Mouse (Mus musculus): ENCODE measurements at regions not wholly inside any gene's neighbourhood (a gene's known extent, or its start where the extent isn't known, plus 50 kb on each side); places are given as distances from the start of the nearest gene placed in this dataset.
A peak's percentile ranks its signal among the peaks of the same experiment; 100 is the strongest.

DNA sequence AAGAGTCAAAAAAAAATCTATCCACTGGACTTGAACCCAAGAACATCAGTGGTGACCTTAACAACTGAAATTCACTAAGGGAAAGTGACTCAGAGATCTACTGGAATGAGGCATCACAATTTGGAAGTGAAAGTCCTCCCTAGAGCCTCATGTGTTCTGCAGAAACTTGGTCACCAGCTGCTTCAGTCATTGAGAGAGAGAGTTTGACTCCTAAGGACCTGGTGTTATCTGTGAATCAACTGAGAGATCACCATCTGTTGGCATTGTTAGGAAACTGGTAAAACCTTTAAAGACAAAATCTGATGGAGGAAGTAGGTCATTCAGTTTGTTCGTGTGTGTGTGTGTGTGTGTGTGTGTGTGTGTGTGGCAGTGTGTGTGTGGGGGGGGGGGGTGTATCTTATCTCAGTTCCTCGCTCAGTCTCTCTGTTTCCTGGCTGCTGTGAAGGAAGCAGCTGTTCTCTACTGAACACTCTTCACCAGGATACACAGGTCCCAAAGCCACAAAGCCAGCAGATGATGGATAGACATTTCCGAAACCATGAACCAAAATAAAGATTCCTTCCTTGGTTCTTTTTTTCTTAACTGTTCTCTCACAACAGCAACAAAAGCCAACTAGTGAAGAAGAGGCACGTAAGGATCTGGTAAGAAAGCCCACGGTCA is 284.6 kb downstream of the Fam49a start:
- no peak for DNase-seq (ENCODE audit: extremely low spot score in 1 of 2, low spot score in 2 of 2)
- intact Hi-C loops (cut with DNase I): no loop called here

DNA sequence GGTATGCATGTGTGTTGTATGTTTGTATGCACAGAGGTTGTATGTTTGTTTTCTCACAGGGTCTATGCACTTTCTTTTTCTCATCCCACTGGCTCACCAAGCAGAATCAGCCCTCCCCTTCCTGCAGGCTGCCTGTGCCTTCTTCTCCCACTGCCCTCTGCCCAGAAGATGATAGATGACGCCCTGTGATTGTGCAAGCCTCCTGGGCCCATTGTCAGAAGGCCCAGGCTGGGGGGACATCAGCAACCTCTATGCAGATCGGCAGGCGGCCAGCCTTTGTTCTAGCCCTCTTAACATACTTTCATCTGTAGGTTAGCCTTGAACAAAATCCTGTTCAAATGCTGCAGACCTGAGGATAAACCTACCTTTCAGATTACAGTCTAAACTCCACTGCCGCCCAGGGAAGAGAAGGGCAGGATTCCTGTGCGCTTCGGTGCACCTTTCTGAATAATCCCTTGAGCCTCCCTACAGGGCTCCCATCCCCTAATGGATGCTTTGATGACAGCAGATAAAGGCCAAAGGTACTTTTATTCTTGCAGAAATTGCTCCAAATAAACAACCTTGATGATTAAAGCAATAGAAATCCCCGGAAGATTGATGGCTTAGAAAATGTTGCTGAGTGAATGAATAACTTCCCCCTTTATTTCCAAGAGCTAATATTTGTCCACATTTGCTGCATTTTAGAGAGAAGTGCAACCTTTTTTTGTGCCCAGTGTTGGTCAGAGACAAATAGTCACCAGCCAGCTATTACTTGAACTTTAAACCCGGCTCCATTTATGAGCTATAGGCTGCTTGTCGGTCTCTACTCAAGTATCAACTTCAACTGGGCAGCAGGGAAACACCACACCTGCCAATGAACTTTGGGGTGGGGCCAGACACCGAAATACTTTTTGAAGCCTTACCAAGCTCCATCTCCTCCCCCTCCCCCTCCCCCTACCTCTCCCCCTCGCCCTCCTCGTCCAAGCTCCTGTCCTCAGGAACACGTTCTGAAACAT is 279.4 kb downstream of the Fam49a start:
- intact Hi-C loops (cut with DNase I): no loop called here
- DNase-seq (ENCODE audit: extremely low spot score in 1 of 2, low spot score in 2 of 2): no peak

DNA sequence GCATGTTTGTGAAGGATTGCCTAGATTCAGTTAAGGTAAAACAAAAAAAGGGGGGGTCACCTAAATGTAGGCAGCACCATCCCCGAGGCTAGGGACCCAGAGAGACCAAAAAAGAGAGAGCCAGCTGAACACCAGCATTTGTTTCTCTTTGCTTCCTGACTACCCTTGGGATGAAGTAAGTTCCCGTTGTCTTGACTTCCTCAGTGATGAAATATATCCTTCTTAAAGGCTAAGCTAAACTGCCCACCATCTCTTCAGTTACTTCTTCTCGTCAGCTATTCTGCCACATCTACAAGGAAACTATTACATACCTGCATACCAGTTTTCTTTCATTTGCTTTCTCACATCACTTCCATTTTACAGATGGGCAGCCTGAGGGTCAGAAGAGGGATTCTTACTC is 277.4 kb downstream of the Fam49a start:
- no peak for DNase-seq (ENCODE audit: extremely low spot score in 1 of 2, low spot score in 2 of 2)
- intact Hi-C loops (cut with DNase I): no loop called here

DNA sequence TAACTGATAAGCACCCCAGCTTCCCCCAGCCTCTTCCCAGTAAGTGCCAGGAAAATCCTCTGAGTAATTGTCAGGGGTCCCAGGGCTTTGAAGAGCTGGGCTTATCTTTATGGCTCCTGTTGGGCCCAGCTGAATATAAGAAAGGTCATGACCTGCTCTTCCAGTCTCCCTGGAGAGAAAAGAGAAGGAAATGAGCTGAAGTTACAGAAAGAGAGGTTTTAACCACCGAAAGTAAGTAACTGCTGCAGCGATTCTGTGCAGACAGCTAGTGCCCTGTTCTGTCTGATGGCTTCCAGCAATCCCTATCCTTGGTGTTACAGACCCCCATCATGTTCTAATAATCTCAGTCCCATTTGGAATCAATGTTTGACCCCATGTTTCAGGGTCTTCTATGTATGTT is 272.8 kb downstream of the Fam49a start:
- intact Hi-C loops (cut with DNase I): no loop called here
- DNase-seq (ENCODE audit: extremely low spot score in 1 of 2, low spot score in 2 of 2): no peak

DNA sequence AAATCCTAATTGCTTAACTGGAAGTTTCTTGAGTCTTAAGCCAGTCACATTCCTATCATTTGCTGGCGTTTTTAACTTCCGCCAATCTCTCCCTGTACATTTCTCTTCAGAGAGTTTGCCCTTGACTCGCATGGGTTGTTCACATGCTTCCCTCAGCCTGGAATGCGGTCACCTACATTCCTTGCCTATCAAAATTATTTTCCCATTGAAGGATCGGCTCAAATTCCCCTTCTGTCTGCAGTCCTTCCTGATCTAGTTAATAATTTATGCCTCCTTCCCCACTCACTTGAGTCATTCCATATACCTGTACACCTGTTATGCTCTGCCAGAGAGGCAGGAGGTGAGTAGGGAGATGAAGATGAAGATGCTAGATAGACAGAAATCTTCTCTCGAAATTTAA is 268.9 kb downstream of the Fam49a start:
- intact Hi-C loops (cut with DNase I): no loop called here
- no peak for DNase-seq (ENCODE audit: extremely low spot score in 1 of 2, low spot score in 2 of 2)

DNA sequence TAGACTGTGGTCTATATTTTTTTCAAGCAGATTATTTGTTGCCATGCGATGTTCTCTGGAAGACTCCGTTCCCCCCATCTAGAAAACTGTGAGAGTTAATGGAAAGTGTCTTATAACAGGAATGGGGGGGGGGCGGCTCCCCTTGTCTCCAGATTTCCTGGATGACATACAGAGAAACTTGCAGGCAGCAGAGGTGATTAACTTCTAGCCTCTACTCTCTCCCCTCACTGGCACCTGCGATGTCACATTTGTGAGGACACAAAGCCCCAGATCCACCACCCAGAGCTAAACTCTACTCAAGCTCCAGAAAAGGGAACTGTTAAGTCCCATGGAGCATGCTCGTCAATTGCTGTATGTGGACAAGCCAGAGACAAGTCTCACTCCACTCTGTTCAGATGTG is 267.6 kb downstream of the Fam49a start:
- no peak for DNase-seq (ENCODE audit: extremely low spot score in 1 of 2, low spot score in 2 of 2)
- intact Hi-C loops (cut with DNase I): no loop called here

DNA sequence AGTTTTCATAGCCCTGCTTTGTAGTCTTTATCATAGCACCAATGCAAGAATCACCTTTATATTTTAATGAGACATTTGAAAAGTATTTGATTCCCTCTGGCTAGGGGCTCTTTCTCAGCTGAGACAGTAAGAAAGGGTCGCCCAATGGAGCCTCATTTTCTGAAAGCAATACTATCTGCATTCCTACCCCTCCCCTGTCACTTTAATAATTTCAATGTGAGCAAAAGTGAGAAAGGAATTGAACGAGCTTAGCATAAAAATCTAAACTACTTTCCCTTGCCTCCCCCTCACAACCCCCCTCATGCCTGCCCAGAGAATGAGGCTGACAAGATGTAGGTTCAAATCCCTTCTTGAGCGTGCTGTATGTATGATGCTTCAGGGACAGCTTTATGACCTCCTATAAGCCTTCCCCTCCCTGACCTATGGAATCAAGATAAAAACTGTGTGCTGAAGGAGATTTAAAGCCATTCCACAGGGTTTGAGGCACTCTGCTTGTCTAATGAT is 266.6 kb downstream of the Fam49a start:
- intact Hi-C loops (cut with DNase I): no loop called here

DNA sequence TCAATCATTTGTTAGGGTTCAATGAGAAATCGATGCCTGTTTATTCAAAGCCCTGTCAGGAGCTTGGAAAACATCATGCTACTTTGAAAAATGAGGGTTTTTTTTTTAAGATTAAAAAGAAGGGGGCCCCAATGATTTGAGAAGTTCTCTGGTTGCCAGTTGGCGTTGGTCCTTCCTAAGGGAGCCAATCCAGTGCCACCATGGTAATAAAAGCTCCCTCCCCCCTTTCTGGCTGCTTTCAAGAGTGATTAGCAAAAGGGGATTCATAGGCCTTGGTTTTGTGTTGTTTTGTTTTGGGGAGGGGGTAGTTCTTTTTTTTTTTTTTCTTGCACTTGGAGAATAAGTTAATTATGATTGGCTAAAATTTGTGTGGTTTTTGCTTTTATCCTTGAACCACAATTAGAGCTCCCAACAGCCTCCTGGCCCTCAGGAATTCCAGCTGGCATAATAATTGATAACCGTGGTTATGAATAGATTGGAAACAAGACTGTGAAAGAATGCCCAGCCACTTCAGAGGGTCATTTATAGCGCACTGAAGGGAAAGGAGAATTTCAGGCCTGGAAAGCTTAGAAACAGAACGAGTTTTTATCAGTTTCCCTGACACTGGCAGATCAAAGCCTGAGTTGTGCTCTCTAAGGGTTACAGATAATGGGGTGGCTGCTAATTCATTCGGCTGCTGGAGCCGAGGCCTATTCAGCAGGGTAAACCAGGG is 266.0 kb downstream of the Fam49a start:
- DNase-seq (ENCODE audit: extremely low spot score in 1 of 2, low spot score in 2 of 2): no peak
- intact Hi-C loops (cut with DNase I): no loop called here

More for the DNA sequence above, 266.6 kb downstream of the Fam49a start:
- DNase-seq (ENCODE audit: extremely low spot score in 1 of 2, low spot score in 2 of 2): no peak

DNA sequence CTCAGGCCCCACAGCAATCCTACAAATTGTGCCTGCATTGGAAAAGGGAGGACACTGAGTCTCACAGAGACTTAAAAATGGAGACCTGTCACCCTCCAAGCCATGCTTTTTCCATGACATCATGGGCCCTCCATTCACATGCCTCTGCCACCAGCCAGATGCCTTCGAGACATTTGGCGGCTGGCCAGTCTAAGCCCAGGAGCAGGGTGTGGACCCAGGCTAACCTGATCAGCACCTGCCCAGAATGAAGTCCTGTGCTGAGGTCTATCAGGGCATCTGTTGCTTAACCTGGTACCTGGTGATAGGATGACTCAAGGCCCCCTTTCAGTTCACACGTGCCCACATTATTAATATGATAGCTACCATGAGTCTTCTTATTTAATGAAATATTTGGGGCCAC is 265.4 kb downstream of the Fam49a start:
- intact Hi-C loops (cut with DNase I): no loop called here
- DNase-seq (ENCODE audit: extremely low spot score in 1 of 2, low spot score in 2 of 2): peak in 1 of 2 experiments; percentile 32

DNA sequence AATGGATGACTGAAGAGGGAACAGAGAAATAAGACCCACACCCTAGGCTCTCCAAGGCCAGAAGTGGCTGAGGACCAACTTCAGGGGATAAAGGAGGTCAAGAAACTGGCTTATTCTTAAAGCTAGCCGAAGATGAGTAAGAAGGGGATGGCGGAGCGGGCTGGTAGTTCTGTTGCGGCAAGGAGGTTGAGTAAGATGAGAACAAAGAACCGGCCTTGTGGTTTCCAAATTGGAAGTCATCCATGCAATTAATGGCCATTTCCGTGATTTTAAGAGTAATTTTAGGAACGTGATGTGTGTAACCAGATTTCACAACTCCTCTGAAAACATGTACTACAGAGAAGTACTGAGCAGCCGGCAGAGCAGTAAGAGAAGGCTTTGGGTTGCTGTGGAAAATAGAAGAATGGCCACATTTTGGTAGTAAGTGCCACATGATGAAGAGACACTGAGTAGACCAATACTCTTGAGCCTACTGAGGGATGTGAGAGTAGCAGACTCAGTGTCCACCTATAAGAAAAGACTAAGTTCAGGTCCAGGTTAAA is 258.4 kb downstream of the Fam49a start:
- intact Hi-C loops (cut with DNase I): no loop called here
- DNase-seq (ENCODE audit: extremely low spot score in 1 of 2, low spot score in 2 of 2): no peak

DNA sequence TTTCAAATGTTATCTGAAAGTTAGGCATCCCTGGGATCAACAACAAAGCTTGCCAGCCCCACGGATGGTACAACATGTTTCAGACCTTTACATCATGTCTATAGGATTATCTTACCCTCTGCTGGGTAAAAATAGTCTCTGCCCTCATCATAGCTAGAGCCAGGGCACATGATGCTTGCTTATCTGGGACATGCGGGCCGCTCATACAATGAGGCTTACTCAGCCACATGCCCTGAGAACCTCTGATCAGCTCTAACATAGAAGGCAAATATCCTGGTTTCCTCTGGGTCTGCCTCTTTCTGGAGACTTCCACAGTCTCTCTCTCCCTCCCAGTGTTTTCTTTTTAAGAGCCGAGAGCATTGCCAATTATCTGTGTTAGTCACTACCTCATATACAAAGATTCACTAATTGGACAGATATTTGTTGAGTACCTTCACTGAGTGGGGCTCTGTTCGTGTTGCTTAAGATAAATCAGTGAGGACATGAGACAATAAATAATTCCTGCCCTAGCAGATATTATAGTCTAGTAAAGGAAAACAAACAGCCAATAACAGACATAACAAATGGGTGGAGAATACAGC is 256.6 kb downstream of the Fam49a start:
- intact Hi-C loops (cut with DNase I): no loop called here
- DNase-seq (ENCODE audit: extremely low spot score in 1 of 2, low spot score in 2 of 2): no peak

DNA sequence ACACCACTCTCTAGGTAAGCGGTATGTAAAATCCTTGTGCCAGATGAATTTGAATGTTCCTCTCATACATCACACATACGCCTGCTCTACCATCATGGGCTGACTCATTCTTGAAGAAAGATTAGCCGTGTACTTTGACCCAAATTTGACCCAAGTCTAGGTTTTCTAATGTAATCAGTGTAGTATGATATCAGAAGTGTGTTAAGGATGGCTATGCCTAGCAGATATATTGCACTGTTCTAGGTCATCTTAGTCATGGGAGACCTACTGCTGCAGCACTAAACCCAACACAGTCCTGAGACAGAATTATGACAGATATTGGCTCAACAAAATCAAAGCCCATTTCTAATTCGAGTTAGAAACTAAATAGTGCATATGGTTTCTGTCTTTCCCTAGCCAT is 255.1 kb downstream of the Fam49a start:
- intact Hi-C loops (cut with DNase I): no loop called here
- no peak for DNase-seq (ENCODE audit: extremely low spot score in 1 of 2, low spot score in 2 of 2)

DNA sequence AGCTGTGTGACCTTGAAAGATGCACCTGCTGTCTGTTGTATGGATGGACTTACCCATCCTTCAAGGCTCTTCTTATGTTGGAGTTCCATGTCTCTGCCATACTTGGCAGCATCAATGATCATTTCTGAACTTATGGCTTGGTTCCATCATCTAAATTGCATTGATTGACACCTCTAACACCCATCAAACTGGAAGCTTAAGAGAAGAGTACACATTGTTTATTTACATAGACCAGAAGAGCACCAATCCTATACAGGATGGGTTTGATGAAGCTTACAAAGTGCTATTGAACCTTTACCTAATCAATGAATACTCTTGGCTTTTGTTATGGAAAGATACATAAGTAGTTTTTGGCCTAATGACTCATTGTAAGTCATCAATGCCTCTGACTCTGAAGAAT is 248.8 kb downstream of the Fam49a start:
- DNase-seq (ENCODE audit: extremely low spot score in 1 of 2, low spot score in 2 of 2): no peak
- intact Hi-C loops (cut with DNase I): no loop called here

DNA sequence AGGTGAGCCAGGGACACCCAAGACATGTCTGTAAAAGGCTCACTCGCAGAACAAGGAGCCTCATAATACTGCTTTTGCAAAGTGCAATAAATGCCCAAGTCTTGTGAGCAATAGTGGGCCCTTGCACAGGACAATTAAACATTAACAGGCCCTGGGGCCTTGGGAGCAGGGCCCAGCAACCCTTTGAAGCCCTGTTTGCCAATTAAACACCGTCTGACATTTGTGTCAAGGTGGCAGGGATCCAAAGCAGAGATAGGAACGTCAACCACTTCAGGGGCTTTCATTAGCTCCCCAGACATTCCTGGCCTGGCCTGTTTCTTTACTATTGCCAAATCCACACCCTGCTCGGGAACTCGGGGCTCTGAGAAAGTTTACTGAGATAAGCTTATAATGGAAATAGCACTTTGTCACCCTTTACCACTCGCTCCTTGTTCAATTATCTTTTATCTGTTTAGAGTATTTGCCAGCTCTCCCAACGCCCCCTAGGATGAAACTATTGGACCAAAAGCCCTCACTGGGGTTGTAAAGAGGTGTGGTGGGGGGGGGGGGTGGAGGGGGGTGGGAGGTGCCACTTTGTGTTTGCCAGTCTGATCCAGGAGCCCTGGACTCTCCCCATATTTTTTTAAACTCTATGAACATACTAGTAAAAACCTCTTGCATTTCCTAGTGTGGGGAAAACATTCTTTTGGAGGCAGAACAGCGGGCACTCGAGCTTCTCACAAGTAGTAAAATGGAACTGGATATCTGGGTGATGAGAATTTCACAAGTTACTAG is 247.4 kb downstream of the Fam49a start:
- DNase-seq (ENCODE audit: extremely low spot score in 1 of 2, low spot score in 2 of 2): no peak
- intact Hi-C loops (cut with DNase I): no loop called here

DNA sequence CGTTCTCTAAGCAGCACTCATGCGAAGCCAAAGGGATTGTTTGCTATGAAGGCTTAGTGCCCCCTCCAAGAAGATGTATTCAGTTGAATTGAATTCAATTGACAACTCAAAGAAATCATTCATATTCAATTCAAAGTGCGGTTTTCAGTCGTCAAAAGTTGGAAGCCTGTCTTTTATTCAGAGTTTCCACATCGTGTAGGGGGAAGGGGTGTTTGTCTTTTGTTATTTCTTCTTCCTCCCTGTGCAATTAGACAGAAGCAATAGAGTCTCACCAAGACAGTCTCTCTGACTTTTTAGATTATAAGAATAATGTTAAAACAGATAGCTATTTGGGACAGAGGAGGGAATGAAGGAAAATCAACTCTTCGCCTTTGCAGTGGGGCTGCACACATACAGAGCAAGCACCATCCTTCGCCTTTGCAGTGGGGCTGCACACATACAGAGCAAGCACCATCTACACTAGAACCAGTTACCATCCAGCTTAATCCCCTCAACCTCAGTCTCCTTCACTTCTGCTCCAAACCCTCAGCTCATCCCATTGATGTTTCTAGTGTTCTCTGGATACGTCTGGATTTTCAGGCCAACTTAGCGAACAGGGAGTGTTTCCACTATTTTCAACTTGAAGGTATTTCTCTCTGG is 246.7 kb downstream of the Fam49a start:
- intact Hi-C loops (cut with DNase I): no loop called here

DNA sequence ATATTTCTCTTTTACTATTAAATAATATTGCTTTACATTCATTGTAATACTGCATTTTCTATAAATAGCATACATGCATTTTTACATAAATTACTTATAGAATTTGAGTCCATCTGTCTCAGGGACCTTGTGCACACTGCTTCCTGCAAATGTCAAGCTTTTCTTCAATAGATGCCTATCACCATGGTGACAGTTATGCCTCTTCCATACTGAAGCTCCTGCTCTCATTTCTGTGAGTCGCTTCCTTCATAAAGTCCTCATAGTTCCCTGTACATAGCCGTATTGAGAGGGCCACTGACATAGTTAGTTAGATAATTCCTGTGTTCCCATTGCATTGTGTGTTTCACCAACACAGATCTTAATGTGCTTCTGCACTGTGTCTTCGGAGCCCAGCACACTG is 244.7 kb downstream of the Fam49a start:
- DNase-seq (ENCODE audit: extremely low spot score in 1 of 2, low spot score in 2 of 2): no peak
- intact Hi-C loops (cut with DNase I): no loop called here

More for the DNA sequence above, 246.7 kb downstream of the Fam49a start:
- no peak for DNase-seq (ENCODE audit: extremely low spot score in 1 of 2, low spot score in 2 of 2)

DNA sequence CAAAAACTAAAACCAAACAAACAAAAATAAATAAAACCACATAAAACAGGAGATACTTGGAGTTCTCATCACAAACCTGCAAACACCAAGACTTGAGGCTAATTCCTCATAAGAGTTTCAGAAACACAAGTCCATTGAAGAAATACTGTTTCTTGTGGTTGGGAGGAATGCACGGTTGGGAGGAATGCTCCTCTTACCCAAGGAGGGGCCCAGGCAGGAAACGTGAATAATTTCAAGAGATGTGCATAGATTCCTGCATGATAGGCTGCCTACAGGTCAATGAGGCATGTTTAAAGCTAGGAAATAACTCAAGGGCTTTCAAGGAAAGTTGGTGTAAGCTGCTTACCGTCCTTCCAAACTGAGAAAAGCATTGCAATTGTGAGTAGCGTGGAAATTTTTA is 243.7 kb downstream of the Fam49a start:
- intact Hi-C loops (cut with DNase I): no loop called here
- DNase-seq (ENCODE audit: extremely low spot score in 1 of 2, low spot score in 2 of 2): no peak

DNA sequence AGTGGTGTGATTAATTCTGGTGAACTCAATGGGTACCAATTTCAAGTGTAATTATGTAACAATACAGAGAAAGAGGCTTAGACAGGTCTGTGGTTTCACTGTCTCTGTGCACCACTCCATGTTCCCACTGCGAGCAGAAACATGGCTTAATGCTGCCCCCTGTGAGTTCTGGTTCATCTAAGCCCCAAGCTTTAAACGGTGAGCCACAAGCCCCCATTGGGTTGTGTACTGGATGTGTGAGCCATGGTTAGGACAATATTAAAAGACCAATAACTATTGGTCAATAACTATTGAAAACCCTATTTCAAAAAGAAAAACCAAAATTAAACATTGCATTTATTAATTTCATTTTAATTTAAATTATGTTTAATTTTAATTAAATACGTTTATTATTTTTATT is 238.0 kb downstream of the Fam49a start:
- intact Hi-C loops (cut with DNase I): no loop called here
- no peak for DNase-seq (ENCODE audit: extremely low spot score in 1 of 2, low spot score in 2 of 2)

Measured in left cerebral cortex, postnatal 10 days (tissue).